Mouse (Mus musculus) common myeloid progenitor, adult 5-6 weeks (primary cell): ENCODE data around the gene Gpr35. TPM values are rescaled to one million over a fixed set of nuclear protein-coding genes. Genes with fewer than 3 reads are reported as not detected.
"Not testable (repeated sequence)": the region's sequence is repeated elsewhere in the genome, so short reads cannot be mapped to it uniquely, and the experiment has no call there.

Source experiments
- ATAC-seq: replicated peaks from 2 replicates; pipeline ENCODE4 v1.8.0; 2016; ENCODE audit warnings: low read depth, mild to moderate bottlenecking, moderate TSS enrichment, inconsistent platforms; ENCODE audit not compliant: poor library complexity, severe bottlenecking
- total RNA-seq: library from RNA; stranded (forward); fragments of 200-1000, 187-1606 nt; gene quantifications from 2 replicates; pipeline ENCODE4 v1.2.3, GENCODE M21; 2017

Gene Gpr35
- total RNA-seq, 1 experiment from 2014 or later = 0.46 TPM

GRCm38 (mm10) chr1:92930171-92930706, 20.4 kb upstream of the Gpr35 start:
- ATAC-seq = no peak

- ATAC-seq = no peak
These were observed 17.1 kb upstream of the Gpr35 start for GRCm38 (mm10) chr1:92933611-92934010.

- ATAC-seq = peak; percentile 93
These were observed 16.4 kb upstream of the Gpr35 start, which contains the start of gene Capn10 for GRCm38 (mm10) chr1:92934182-92934827. TSS of gene Capn10 (plus strand) at chr1:92934376.

GRCm38 (mm10) chr1:92935054-92935962, 15.4 kb upstream of the Gpr35 start:
- peak; percentile 23; the same call in 1 of the 2 replicates for ATAC-seq

GRCm38 (mm10) chr1:92935977-92936376, 14.7 kb upstream of the Gpr35 start:
- ATAC-seq = no peak

- no peak for ATAC-seq
These were observed 14.2 kb upstream of the Gpr35 start for GRCm38 (mm10) chr1:92936467-92936866.

GRCm38 (mm10) chr1:92937797-92938196, 12.9 kb upstream of the Gpr35 start:
- ATAC-seq = no peak

- ATAC-seq = no peak
These were observed 10.9 kb upstream of the Gpr35 start for GRCm38 (mm10) chr1:92939746-92940145.

GRCm38 (mm10) chr1:92943219-92943989, 7.3 kb upstream of the Gpr35 start:
- ATAC-seq = no peak

- no peak for ATAC-seq
These were observed 2.7 kb upstream of the Gpr35 start for GRCm38 (mm10) chr1:92947966-92948365.

GRCm38 (mm10) chr1:92949426-92949825, 1.2 kb upstream of the Gpr35 start:
- peak; percentile 55 for ATAC-seq

GRCm38 (mm10) chr1:92953641-92954040, 3.0 kb downstream of the Gpr35 start:
- ATAC-seq = no peak

GRCm38 (mm10) chr1:92956571-92957335, 6.1 kb downstream of the Gpr35 start:
- ATAC-seq = peak; percentile 62; the same call in 1 of the 2 replicates

GRCm38 (mm10) chr1:92958999-92959398, 8.3 kb downstream of the Gpr35 start:
- ATAC-seq = no peak

GRCm38 (mm10) chr1:92970791-92971190, 20.1 kb downstream of the Gpr35 start:
- ATAC-seq = not testable (repeated sequence)

GRCm38 (mm10) chr1:92971879-92972795, 21.5 kb downstream of the Gpr35 start:
- ATAC-seq = peak; percentile 72

- peak; percentile 89 for ATAC-seq
These were observed 22.2 kb downstream of the Gpr35 start for GRCm38 (mm10) chr1:92972854-92973253.

- ATAC-seq = no peak
These were observed 25.5 kb downstream of the Gpr35 start for GRCm38 (mm10) chr1:92976141-92976566.
